Mouse (Mus musculus) bone marrow, adult 2 months (tissue): Measurements from ENCODE around the gene Pde8a. TPM values are rescaled to one million over a fixed set of nuclear protein-coding genes. Genes with fewer than 3 reads are reported as not detected.

Experiments used
- H3K27ac ChIP-seq: fragments of 200-500 bp; 2 replicates; pipeline ENCODE4 v1.5.1; 2012; ENCODE audit warnings: low read depth, mild to moderate bottlenecking, control low read depth, inconsistent platforms, low read length; ENCODE audit not compliant: control insufficient read depth, poor library complexity, insufficient read depth
- H3K4me1 ChIP-seq: fragments of 200-500 bp; 2 replicates; pipeline ENCODE4 v1.6.1; 2011; ENCODE audit warnings: low read length; ENCODE audit not compliant: control insufficient read depth, insufficient read depth
- H3K4me3 ChIP-seq: fragments of 200-500 bp; replicated peaks from 2 replicates; pipeline ENCODE3; 2011; ENCODE audit warnings: mild to moderate bottlenecking, low read depth, low read length, control low read depth; ENCODE audit not compliant: control insufficient read depth
- CTCF ChIP-seq: fragments of 200-500 bp; IDR thresholded peaks from 2 replicates; pipeline ENCODE4 v1.5.1; 2011; ENCODE audit warnings: low read length, control low read depth; ENCODE audit not compliant: control insufficient read depth, insufficient read depth
- POLR2A ChIP-seq: fragments of 200-500 bp; IDR thresholded peaks from 2 replicates; pipeline ENCODE4 v1.6.1; 2011; ENCODE audit warnings: low read depth, mild to moderate bottlenecking, control low read depth, low read length, borderline replicate concordance; ENCODE audit not compliant: control insufficient read depth
- WGBS: fragments of 180-500 bp; shearing (Covaris S2); methylation state at CpG from one replicate; pipeline ENCODE4 v1.1.7; 2018; 5-methylcytosine and 5-hydroxymethylcytosine counted together
- polyA plus RNA-seq: library from polyadenylated mRNA; stranded (reverse); fragments of >200 nt; gene quantifications from 2 replicates; pipeline ENCODE4 v1.2.4, GENCODE M21; 2011; ENCODE audit warnings: low replicate concordance; ENCODE audit not compliant: missing spikeins, insufficient read depth, insufficient read length

Pde8a gene
- polyA plus RNA-seq, 1 experiment, result 6.7 TPM

DNA sequence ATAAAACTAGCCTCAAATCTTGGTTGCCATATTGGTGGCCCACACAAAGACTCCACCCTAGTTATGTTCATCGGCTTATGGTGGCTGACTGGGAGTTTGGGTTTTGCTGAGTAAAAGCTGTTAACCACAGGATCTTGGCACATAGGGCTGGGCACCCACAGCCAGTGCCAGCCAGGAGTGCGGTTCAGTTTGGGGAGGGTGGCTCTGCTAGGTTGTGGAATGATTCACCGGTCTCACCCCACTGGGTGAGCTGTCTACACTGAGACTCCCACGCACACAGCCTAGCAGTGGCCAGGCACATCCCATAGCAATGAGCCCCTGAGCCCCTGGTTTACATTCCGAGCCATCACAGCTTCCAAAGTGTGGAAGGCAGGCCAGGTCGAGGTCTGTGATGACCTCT is 106.4 kb downstream of the Pde8a start:
- WGBS, result 31% methylated on average over 6 of the region's 6 CpGs
- TF ChIP-seq CTCF (no peak), POLR2A (no peak)
- Histone ChIP-seq H3K27ac (peak overlapping the region; percentile 83), H3K4me3 (no peak overlapping the region), H3K4me1 (peaks cover 9% of the 10 kb centered on the region)

DNA sequence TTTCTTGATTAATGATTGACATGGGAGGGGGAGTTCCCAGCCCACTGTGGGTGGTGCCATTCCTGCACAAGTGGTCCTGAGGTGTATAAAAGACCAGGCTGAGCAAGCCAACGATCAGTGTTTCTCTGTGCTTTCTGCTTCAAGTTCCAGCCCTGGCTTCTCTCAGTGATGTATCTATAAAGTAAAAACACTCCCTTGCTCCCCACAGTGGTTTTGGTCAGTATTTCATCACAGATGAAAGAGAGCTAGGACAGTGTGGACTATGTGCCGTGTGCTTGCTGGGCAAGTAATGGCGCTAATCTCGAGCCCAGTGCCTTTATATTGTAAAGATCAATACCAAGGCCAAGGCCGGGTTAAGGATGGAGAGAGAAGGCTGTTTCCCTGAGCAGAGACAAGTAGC is 108.4 kb downstream of the Pde8a start:
- H3K27ac ChIP-seq, result no peak overlapping the region

DNA sequence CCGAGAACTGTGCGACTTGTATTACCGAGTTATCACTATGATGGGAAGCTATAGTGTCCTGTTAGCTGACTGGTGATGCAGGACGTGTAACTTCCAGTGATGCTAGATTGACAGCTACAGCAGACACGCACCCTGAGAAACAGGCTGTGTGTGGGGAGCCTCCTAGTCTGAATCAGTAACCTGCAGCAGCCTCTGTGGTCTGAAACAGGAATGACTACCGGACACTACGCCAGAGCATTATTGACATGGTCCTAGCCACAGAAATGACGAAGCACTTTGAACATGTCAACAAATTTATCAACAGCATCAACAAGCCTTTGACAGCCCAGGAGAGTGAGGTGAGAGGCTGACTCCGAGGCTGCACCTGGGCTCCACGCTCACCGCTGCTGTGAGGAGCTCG is 112.6 kb downstream of the Pde8a start:
- Histone ChIP-seq H3K4me3 (no peak overlapping the region), H3K27ac (no peak overlapping the region), H3K4me1 (no peaks in the 10 kb centered on the region; the same call in 1 of the 2 replicates)
- 78% methylated on average over 12 of the region's 12 CpGs for WGBS
- TF ChIP-seq CTCF, result no peak

More for the DNA sequence above, 108.4 kb downstream of the Pde8a start:
- TF ChIP-seq POLR2A (no peak), CTCF (no peak)
- Histone ChIP-seq H3K4me3 (no peak overlapping the region), H3K4me1 (peaks cover 9% of the 10 kb centered on the region)
- 74% methylated on average over 5 of the region's 5 CpGs for WGBS

DNA sequence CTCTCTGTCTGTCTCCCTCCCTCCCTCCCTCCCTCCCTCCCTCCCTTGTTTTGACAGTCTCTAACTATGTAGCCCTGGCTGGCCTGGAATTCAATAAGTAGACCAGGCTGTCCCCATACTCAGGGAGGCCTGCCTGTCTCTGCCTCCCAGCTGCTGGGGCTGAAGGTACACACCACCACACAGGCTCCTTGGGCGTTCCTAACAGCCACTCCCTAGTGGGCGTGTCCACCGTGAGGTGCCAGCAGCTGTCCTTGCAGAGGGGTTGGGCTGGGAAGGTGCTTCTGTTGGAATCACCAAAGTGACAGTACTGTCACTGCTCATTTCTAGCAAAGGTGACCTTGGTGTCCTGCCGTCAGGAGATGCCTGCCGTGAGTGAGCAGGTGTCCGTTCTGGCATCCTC is 113.5 kb downstream of the Pde8a start:
- Histone ChIP-seq H3K4me1 (no peaks in the 10 kb centered on the region; the same call in 1 of the 2 replicates), H3K27ac (no peak overlapping the region), H3K4me3 (no peak overlapping the region)
- TF ChIP-seq POLR2A (no peak), CTCF (no peak)
- 78% methylated on average over 6 of the region's 6 CpGs for WGBS

DNA sequence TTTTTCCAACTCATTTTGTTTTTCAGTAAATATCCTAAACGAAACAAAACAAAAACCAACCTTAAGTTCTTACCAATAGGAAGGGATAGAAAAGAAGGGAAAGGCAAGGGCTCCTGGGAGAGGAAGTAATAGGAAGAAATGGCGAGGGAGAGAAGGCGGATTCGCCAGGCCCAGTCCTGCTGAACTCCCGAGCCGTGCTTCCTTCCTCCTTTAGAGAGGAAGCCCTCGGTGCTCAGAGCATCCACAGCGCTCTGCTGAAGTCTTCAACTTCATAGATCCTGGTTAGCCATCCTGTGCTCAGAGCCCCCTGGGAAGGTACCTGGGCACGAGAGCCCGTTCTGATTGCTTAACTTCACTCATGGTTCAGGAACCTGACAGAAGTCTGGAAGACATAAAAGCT is 114.3 kb downstream of the Pde8a start:
- TF ChIP-seq CTCF (no peak), POLR2A (no peak)
- 28% methylated on average over 10 of the region's 10 CpGs for WGBS
- Histone ChIP-seq H3K4me1 (no peaks in the 10 kb centered on the region; the same call in 1 of the 2 replicates), H3K27ac (no peak overlapping the region), H3K4me3 (no peak overlapping the region)

DNA sequence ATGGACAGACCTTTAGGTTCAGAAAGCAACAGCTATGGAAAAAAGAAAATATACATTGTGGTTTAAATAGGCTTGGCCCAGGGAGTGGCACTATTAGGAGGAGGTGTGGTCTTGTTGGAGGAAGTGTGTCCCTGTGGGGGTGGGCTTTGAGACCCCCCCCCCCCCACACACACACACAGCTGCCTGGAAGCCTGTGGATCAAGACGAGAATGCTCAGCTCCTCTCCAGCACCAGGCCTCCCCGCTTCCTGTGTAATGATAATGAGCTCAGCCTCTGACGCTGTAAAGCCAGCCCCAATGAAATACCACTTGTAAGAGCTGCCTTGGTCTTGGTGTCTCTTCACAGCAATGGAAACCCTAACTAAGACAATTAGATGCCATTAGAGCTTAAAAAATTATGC is 117.4 kb downstream of the Pde8a start:
- Histone ChIP-seq H3K4me1 (no peaks in the 10 kb centered on the region; the same call in 1 of the 2 replicates), H3K27ac (no peak overlapping the region), H3K4me3 (no peak overlapping the region)
- 43% methylated on average over 3 of the region's 3 CpGs for WGBS
- no peak for TF ChIP-seq CTCF
- no peak for TF ChIP-seq POLR2A

DNA sequence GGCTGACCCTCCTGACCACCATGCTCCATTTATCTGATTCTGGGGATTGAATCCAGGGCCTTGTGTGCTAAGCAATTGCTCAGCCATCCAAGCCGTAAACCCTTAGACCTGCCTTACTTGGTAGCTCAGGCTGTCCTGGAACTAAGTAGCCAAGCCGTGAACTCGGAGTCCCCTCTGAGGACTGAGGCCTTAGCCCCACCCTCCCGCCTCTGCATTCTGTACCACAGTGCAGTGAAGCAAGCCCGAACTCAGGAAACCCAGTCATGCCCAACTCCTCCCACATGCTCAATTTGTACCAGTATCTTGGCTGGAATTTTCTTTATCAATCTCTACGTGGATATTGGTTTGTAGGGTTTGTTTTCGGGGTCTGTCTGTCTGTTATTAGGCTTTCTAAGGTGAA is 118.5 kb downstream of the Pde8a start:
- WGBS, result 71% methylated on average over 7 of the region's 7 CpGs
- H3K27ac ChIP-seq, result no peak overlapping the region
- no peaks in the 10 kb centered on the region; the same call in 1 of the 2 replicates for H3K4me1 ChIP-seq
- no peak overlapping the region for H3K4me3 ChIP-seq
- TF ChIP-seq CTCF, result no peak
- no peak for TF ChIP-seq POLR2A

DNA sequence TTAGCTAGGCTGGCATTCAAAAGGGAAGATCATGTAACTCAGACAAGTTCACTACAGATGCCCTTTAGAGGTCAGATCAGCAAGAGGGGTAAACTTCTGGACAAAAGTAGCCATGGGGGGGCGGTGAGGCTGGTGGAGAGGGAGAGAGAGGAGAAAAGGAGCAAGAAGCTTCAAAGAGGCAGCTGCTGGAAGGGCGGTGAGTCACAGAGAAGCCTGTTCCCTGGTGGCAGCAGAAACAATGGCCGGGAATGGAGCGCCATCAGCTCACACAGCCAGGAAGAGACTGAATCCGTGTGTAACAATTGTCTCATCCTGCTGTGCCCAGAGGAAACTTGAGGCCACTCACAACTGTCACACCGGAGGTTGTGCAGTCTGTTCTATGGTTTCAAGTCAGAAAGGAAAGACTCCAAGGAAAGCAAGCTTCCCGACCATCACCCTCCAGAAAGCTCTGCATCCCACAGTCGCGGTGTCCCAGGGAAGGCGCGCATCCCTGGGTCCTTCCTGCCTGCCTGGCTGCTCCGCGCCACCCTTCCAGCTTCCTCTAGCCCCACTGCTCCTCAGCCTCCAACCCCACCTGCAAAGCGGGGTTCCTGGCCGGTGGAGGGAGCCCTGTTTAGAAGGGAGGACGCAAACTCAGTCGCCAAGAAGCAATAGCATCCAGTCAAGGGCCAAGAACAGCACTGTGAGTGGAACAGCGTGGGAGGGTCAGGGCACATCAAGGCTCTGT is 122.5 kb downstream of the Pde8a start:
- WGBS, result 87% methylated on average over 18 of the region's 18 CpGs
- no peak for TF ChIP-seq CTCF
- no peak for TF ChIP-seq POLR2A
- Histone ChIP-seq H3K4me3 (no peak overlapping the region), H3K27ac (no peak overlapping the region), H3K4me1 (no peaks in the 10 kb centered on the region)

DNA sequence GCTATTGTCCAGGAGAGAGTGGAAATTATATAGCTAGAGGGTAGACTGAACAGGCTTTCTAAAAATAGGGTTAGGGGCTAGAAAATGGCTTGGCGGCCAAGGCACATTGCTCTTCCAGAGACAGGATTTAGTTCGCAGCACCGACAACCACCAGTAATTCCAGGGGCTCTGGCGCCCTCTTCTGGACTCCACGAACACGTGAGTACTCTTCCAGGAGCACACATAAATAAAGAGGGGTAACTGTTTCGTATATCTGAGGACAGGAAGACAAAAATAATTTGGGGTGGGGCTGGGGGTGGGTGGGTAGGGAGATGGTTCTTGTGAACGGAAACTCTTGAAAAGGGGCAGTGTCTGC is 123.0 kb downstream of the Pde8a start:
- Histone ChIP-seq H3K27ac (no peak overlapping the region), H3K4me1 (no peaks in the 10 kb centered on the region), H3K4me3 (no peak overlapping the region)
- WGBS, result 59% methylated on average over 8 of the region's 8 CpGs
- TF ChIP-seq POLR2A, result no peak
- peak; percentile 70 for TF ChIP-seq CTCF
